Mouse (Mus musculus): Measurements from ENCODE around the gene Ttc25.

Ttc25 gene

DNA sequence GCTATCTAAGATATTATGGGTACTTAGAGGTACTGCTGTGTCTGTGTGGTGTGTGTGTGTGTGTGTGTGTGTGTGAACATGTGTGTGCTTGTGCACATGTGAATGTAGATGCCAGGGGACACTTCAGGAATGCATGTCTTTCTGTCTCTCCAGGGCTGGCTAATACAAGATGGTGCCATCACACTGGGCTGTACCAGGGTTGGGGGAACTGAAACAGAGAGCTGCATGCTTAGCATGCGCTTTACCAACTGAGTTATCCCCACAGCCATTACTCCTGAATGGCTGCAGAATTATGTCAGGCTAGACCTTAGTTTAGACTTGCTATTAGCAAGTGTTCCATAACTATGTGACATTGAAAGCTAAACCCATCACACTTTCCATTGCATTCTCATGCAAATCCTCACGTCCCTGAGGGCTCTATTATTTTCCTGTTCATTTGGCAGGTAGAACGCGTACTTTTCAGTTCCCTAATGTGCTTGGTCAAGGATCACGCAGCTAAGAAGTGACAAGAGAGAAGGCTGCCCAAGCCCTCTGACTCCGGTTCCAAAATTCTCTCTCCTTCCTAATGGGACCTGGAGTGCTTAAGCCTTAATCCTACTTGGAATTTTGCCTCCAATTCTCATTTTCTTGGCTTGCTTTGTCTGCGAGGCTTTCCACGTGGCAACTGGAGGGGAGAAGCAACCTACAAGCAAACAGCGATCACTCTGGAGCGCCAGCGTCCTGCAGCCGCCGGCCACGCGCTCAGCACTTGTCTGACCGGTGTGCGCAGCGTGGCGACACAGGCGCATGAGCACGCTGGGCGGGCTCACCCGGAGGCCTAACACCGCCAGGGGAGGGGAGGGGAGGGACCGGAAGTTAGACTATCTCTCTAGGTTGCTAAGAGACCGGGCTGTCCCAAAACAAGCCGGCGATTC lies at the start of gene Ttc25:
Ttc25 (plus strand) TSS at position 776 of the 914 bp plus-strand sequence.
- DNase-seq (ENCODE audit: low read depth, low spot score): peak; percentile 97

DNA sequence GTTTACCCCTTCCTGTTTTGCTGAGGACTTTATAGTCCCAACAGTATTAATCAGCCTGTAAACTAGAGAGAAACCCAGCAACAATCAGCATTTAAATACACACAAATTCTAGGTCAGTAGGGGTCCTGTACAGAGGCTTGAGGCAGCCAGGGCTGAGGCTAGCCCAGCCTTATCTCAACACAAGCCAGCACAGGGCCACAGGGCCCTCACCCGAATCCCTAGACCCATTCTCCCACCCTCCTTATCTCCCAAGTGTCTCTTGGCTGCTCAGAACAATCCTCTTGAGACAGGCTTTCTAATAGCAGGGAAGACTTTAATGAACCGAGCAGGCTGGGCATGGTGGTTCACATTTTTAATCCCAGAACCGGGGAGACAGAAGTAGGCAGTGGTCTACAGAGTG lies 45.2 kb upstream of the Ttc25 start:
- DNase-seq (ENCODE audit: low read depth, low spot score): no peak

DNA sequence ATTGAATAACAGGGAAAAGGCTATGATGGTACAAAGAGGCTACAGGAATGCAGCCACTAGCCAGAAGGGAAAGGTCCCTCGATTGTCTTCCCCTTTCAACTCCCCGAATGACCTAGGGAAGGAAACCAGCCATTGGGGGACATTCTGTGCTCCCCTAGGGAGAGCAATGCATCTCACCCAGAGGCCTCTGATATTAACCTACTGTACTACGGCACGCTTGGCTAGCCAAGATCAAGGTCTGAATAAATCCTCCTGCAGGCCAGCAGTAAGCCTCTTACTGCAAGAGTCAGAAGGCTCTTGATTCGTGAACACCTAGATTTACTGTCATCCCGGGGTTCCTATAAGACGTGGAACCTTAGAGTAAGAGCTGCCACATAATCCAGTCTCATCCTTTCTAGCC lies 44.8 kb upstream of the Ttc25 start:
- DNase-seq (ENCODE audit: low read depth, low spot score): no peak

DNA sequence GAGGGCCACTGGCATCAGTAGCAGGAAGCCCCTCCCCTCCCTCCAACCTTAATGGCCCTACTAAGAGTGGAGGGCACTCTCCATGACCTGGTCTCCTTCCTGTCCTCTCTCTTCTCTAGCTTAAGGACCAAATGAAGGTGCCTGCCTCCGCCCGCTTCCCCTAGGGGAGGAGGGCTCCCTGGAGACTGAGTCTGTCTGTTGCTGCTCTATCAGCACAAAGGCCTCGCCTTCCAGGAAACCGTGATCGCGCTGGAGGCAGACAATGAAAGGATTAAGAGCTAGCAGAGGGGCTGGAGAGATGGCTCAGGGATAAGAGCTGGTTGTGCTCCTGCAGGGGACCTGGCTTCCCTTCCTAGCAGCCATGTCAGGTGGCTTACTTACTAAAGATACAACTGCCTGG lies 44.1 kb upstream of the Ttc25 start:
- DNase-seq (ENCODE audit: low read depth, low spot score): peak; percentile 66

- peak; percentile 46 for DNase-seq (ENCODE audit: low read depth, low spot score)
These were observed 40.3 kb upstream of the Ttc25 start for GRCm38 (mm10) chr11:100504990-100505660.

- no peak for DNase-seq (ENCODE audit: low read depth, low spot score)
These were observed 39.4 kb upstream of the Ttc25 start for GRCm38 (mm10) chr11:100505997-100506396.

GRCm38 (mm10) chr11:100510556-100510955 lies 34.9 kb upstream of the Ttc25 start:
- DNase-seq (ENCODE audit: low read depth, low spot score): peak; percentile 65

DNA sequence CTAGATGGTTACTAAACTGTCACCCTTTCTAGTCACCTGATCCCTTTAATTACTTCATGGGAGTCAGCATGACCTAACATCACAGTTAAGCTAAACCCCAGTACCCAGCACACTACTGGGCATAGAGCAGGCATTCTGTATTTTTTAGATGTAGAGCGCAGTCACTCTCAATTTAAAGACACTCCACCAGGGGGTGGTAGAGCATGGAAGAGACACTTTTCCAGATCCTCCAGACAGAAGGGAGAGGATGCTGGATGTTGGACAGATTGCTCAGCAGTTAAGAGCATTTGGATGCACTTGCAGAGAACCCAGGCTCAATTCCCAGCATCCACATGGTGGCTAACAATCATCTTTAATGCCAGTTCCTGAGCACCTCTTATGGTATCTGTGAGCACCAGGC lies 33.0 kb upstream of the Ttc25 start:
- peak; percentile 72 for DNase-seq (ENCODE audit: low read depth, low spot score)

- no peak for DNase-seq (ENCODE audit: low read depth, low spot score)
These were observed 31.7 kb upstream of the Ttc25 start for GRCm38 (mm10) chr11:100513716-100514115.

DNA sequence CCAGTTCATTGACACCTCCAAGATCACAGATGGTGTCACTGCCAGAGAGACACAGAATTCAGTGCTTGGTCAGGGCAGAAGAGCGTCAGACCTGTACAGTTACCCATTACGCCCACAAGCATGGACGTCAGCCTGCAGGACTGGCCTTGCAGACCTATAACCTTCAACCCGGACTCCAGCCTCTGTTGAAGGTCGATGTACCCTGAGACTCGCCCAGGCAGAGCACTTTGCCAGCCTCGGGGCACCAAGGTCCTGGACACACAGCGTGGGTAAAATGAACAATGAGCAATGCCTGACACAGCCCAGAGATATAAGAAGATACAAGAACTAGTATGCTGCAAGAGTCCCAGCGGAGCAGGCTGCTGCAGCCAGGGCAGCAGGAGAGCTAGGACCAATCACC lies 30.3 kb upstream of the Ttc25 start:
- no peak for DNase-seq (ENCODE audit: low read depth, low spot score)

DNA sequence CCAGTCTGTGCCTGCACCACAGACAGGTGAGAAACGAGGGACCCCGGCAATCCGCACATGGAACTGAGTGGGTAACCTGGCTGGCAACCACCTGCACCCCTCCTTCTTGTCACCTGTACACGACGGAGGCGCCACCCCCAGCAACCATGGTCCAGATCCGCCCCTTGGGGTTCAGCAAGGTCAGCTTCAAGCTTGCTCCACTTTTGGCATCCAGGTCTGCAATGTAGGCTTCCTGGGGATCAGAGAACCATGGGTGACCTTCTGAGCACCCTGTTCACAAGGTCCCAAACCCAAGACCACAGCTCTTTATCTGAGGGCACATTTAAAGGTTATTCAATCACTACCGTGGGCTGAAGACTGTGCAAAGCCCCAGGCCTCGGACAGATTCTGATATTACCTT lies 29.6 kb upstream of the Ttc25 start:
- no peak for DNase-seq (ENCODE audit: low read depth, low spot score)

DNA sequence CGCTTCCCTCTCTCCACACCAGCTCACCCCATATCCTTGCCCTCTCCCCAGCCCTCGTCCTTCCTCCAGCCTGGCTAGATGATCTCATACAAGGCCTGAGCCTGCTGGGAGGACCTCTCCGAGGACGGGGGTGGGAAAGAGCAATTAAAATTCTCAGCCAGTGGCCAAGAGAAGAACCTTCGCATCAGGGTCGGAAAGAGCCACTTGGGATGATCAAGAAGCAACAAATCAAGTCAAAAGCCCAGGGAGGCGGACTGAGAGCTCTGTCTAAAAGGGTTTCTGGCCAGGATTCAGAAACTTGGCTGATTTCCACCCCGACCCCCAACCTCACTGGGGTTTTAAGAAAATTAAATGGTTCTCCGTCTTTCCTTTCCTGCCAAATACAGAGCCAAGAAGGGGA lies 29.1 kb upstream of the Ttc25 start:
- DNase-seq (ENCODE audit: low read depth, low spot score): no peak

DNA sequence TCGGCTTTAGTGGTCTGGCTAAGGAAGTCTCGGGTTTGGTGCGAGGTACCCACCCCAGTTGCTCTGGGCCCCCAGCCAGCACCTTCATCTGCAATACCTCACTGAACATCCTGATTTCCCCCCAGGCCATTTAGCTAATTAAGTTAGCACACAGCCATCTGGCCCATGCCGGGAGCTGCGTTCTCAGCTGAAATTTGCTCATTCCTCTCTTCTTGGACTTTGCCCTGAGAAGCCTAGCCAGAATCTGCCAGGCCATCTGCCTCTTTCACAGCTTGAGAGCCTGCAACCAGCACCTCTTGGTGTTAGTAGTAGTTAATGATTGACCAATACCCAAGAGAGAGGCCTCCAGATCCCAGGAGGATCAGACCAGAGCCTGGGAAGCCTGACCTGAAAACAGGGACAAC lies 27.2 kb upstream of the Ttc25 start:
- no peak for DNase-seq (ENCODE audit: low read depth, low spot score)

DNA sequence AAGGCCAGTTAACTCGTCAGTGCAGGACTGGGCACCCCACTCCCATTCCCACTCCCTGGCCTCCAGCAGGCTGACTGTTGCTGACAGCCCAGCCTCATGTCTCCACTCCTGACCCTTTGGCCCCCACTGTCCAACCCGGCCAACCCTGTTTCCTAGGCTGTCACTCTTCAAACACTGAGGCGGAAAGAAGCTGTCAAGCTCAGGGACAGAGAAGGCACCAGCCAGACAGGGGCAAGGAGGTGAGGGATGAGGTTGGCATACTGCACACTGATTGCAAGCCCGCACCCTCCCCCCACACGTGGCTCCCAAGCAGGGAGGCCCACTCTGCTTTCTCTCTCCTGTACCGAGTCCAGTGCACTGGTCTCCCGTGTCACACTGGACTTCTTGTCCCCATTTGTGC lies 26.2 kb upstream of the Ttc25 start:
- DNase-seq (ENCODE audit: low read depth, low spot score): no peak

GRCm38 (mm10) chr11:100520838-100521237 lies 24.6 kb upstream of the Ttc25 start:
- DNase-seq (ENCODE audit: low read depth, low spot score): no peak

- DNase-seq (ENCODE audit: low read depth, low spot score): no peak
These were observed 21.0 kb upstream of the Ttc25 start for GRCm38 (mm10) chr11:100524358-100524757.

DNA sequence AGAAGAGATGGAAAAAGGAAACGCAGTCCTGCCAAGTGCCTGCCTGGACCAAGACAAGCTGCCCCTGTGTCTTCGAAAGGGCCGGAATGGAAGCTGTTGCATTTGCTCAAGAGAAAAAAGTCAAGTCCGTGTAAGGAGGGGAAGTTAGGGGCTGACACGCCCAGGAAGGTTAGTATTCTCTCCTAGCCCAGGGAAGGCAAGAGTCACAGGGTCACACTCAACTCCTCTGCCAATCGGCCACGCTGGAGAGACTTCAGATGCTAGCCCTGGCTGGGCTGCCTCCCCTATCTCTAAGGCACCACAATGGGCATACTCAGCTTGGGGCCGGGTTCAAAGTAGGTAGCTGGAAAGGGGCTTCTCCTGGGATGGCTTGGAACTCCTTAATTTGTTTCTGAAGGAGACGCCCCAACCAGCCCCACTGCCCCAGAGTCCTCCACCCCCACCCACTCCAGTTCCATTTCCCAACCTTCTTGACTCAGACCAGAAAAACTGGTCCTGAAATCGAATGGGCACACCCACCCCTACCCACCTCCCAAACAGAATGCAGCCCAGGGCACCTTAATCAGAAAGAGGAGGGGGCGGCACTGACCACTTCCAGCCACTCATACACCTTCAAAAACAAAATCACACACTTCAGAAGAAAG lies 20.3 kb upstream of the Ttc25 start:
- DNase-seq (ENCODE audit: low read depth, low spot score): no peak

- DNase-seq (ENCODE audit: low read depth, low spot score): no peak
These were observed 19.2 kb upstream of the Ttc25 start for GRCm38 (mm10) chr11:100526052-100526816.

- peak; percentile 56 for DNase-seq (ENCODE audit: low read depth, low spot score)
These were observed 18.3 kb upstream of the Ttc25 start for GRCm38 (mm10) chr11:100527066-100527457.

DNA sequence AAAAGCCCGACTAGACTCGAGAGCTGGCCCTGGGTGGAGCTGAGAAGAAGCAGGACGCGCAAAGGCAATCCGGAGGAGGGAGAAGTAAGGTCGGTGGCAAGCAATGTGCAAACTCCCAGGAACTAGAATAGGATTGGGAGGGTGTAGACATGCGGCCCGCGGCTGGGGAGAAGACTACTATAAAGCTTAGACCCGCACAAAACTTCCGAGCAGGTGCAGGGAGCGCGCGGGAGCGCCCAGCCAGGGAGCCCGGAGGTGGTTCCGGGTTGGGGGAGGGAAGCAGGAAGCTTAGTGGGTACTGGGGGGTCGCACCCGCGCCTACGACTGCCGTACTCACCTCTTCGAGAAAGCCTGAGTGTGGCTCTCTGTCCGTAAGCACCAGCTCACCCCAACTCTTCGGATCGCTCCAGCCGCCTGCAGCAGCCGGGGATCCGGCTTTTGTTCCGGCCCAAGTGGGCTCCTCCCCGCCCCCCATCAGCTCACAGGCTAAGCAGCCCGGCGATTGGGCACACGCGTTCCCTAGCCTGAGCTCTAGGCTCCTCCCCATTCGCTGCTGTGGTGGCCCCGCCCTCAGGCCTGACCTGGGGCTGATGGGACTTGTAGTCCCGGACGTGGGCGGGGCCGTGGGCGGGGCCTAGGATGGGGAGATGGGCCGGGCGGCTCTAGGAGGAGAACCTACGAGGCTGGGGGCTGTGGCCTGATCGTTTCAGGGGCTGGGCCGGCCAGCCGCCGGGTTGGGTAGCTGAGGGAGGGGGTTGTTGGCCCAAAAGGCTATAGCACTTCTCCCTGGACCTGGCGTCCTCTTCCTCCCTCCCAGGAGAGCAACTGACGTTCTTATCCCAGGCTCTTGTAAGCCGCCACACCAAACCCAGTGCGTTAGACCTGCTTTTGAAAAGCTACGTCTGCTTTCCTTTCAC lies 17.7 kb upstream of the Ttc25 start, which contains the start of gene Acly:
Acly (minus strand) TSS at position 543 of the 917 bp plus-strand sequence.
- DNase-seq (ENCODE audit: low read depth, low spot score): peak; percentile 100
